Mouse (Mus musculus): ENCODE results near the gene Tmem106c. TPM values are rescaled to one million over a fixed set of nuclear protein-coding genes. Genes with fewer than 3 reads are reported as not detected.

Gene Tmem106c
- polyA plus RNA-seq, 1 experiment from 2014 or later: 53.6 TPM

DNA sequence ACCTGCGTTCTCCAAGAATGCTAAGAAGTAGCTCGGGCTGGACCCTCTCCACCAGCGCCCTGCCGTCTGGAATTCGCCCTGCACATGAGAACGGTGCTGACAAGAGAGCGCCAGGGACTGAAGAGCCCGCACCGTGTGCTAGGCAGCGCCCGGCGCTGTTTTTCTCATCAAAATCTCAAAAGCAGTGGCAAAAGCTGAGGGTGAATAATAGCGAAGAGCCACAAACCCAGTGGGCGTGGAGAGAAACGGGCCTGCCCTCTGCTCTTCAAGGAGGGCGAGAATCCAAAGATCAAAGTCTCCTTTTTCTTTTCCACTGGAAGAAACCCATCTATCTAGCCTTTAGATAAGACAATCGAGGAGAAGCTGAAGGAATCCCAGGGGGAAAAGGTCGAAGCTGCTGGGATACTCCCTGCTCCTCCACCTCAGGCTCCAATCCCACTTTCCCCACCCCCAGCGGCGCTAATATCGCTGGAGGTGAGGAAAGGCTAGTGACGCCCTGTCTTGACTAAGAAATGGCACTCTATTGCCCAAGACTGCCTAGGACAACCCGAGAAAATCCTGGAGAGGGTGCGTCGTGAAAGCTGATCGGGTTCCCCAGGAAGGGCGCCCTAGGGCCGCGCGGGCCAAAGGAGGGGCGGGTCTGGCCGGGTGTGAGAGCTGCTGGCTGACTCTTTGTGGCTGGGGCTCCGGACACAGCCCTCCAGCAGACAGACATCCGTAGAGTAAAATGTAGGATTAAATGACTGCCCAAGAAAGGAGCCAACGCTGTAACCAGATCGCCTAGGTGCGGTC lies 37.5 kb downstream of the Tmem106c start:
- Histone ChIP-seq H3K4me1 (ENCODE audit: control insufficient read depth, insufficient read depth, low read length) (peaks cover 36% of the 10 kb centered on the region), H3K9me3 (ENCODE audit: control insufficient read depth, low read length) (no peaks in the 10 kb centered on the region), H3K27ac (ENCODE audit: low read depth, low read length) (peak overlapping the region; percentile 67), H3K9ac (replicated peaks; ENCODE audit: low read depth, low read length) (peak overlapping the region; percentile 53), H3K4me3 (ENCODE audit: low read depth, low read length) (peak overlapping the region; percentile 36), H3K27me3 (ENCODE audit: control insufficient read depth, insufficient read depth, low read length) (peaks cover 5% of the 10 kb centered on the region), H3K36me3 (ENCODE audit: control insufficient read depth, insufficient read depth, low read length) (no peaks in the 10 kb centered on the region), H3K4me2 (ENCODE audit: low read depth, low read length) (peak overlapping the region; percentile 86)
- peak; percentile 3; the same call in 1 of the 2 replicates for ATAC-seq (ENCODE audit: low read depth)
- 1% methylated on average over 37 of the region's 37 CpGs for WGBS

GRCm38 (mm10) chr15:98002113-98002990 lies 38.4 kb downstream of the Tmem106c start:
- Histone ChIP-seq H3K9ac (replicated peaks; ENCODE audit: low read depth, low read length) (peak overlapping the region; percentile 53), H3K4me3 (ENCODE audit: low read depth, low read length) (peak overlapping the region; percentile 36), H3K27me3 (ENCODE audit: control insufficient read depth, insufficient read depth, low read length) (peaks cover 5% of the 10 kb centered on the region), H3K9me3 (ENCODE audit: control insufficient read depth, low read length) (no peaks in the 10 kb centered on the region), H3K36me3 (ENCODE audit: control insufficient read depth, insufficient read depth, low read length) (no peaks in the 10 kb centered on the region), H3K4me1 (ENCODE audit: control insufficient read depth, insufficient read depth, low read length) (peaks cover 36% of the 10 kb centered on the region), H3K4me2 (ENCODE audit: low read depth, low read length) (peak overlapping the region; percentile 86), H3K27ac (ENCODE audit: low read depth, low read length) (peak overlapping the region; percentile 67)
- peak; percentile 56 for ATAC-seq (ENCODE audit: low read depth)
- WGBS: 1% methylated on average over 40 of the region's 42 CpGs

GRCm38 (mm10) chr15:98002991-98003821 lies 39.2 kb downstream of the Tmem106c start:
- peak overlapping the region; percentile 22; the same call in 1 of the 2 replicates for H3K27ac ChIP-seq (ENCODE audit: low read depth, low read length)
- no peaks in the 10 kb centered on the region for H3K9me3 ChIP-seq (ENCODE audit: control insufficient read depth, low read length)
- no peak overlapping the region; the same call in 1 of the 2 replicates for H3K9ac ChIP-seq (replicated peaks; ENCODE audit: low read depth, low read length)
- WGBS: 1% methylated on average over 42 of the region's 42 CpGs
- no peaks in the 10 kb centered on the region for H3K36me3 ChIP-seq (ENCODE audit: control insufficient read depth, insufficient read depth, low read length)
- peak overlapping the region; percentile 36 for H3K4me3 ChIP-seq (ENCODE audit: low read depth, low read length)
- ATAC-seq (ENCODE audit: low read depth): no peak
- peaks cover 5% of the 10 kb centered on the region for H3K27me3 ChIP-seq (ENCODE audit: control insufficient read depth, insufficient read depth, low read length)
- peak overlapping the region; percentile 86 for H3K4me2 ChIP-seq (ENCODE audit: low read depth, low read length)
- peaks cover 33% of the 10 kb centered on the region for H3K4me1 ChIP-seq (ENCODE audit: control insufficient read depth, insufficient read depth, low read length)

DNA sequence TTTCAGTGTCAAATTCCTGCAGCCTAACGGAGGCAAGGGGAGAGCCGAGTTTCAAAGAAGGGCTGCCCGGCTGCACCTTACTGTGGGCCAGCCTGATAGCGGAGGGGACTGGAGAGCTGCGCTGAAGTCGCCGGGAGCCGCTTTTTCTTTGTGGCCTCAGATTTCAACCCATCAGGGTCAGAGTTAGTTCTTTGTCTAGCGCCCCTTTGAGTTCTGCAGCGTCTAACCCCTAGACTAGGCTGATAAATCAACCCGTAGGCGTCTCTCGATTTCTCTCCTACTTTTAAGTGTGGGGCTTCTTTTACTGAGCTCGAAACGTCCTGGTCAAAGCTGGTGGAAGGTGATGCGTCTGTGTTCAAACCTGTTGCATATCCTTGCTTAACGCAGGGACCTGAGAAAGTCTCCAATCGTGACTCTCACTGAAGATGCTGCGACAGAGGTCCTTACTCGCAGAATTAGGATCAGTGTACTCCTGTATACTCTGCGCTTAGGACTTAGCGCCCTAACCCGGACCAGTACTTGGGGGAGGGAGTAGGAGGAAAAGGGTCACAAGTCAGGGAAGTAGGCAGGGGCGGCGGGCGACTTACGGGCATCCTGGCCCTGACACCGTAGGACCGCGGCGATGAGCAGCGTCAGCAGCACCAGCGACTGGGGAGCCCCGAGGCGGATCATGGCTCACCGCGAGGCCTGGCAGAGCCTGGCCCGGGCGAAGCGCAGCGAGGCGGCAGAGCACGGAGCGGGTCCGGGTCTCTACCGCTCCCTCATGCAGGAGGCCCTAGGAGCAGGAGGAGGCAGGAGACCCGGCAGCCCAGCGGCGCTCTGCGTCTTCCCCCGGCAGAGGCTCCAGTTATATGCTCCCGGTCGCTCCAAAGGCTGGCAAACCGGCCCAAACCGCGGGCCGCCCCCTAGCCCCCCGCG lies 40.1 kb downstream of the Tmem106c start, which contains the start of gene Col2a1:
Gene Col2a1, minus strand, starts transcription at position 874 of the 918 bp plus-strand sequence.
- Histone ChIP-seq H3K9me3 (ENCODE audit: control insufficient read depth, low read length) (no peaks in the 10 kb centered on the region), H3K27me3 (ENCODE audit: control insufficient read depth, insufficient read depth, low read length) (peaks cover 5% of the 10 kb centered on the region), H3K4me1 (ENCODE audit: control insufficient read depth, insufficient read depth, low read length) (peaks cover 33% of the 10 kb centered on the region), H3K27ac (ENCODE audit: low read depth, low read length) (peak within 1 kb of the TSS; percentile 22; the same call in 1 of the 2 replicates), H3K4me3 (ENCODE audit: low read depth, low read length) (peak within 1 kb of the TSS; percentile 36), H3K9ac (replicated peaks; ENCODE audit: low read depth, low read length) (peak within 1 kb of the TSS; percentile 32), H3K36me3 (ENCODE audit: control insufficient read depth, insufficient read depth, low read length) (no peaks in the 10 kb centered on the region), H3K4me2 (ENCODE audit: low read depth, low read length) (peak within 1 kb of the TSS; percentile 86)
- under 1% methylated on average over 59 of the region's 59 CpGs for WGBS
- 0 out of 2 replicates have a peak, but pooled peaks have one; percentile 49 for ATAC-seq (ENCODE audit: low read depth)

DNA sequence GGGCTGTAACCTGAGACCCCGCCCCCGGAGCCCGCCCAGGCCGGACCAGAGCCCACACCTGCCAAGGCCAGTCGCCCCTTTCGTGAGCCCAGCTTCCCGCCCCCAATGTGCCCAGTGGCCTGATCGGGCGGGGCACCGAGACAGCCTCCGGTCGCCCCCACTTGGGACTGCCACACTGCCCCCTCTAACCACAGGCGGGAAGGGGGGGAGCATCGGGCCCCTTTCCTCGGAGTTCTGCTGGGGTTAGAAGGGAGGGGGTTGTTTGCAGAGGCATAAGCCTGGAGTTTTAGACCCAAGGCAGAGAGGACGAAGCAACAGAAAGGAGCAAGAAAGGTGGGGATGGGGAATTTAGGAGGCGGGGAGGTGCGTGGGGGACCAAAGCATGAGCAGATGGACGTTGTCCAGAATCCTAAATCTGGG lies 40.8 kb downstream of the Tmem106c start:
- H3K27ac ChIP-seq (ENCODE audit: low read depth, low read length): no peak overlapping the region
- peaks cover 5% of the 10 kb centered on the region for H3K27me3 ChIP-seq (ENCODE audit: control insufficient read depth, insufficient read depth, low read length)
- ATAC-seq (ENCODE audit: low read depth): 0 out of 2 replicates have a peak, but pooled peaks have one; percentile 16
- peaks cover 28% of the 10 kb centered on the region for H3K4me1 ChIP-seq (ENCODE audit: control insufficient read depth, insufficient read depth, low read length)
- WGBS: 1% methylated on average over 19 of the region's 19 CpGs
- H3K4me2 ChIP-seq (ENCODE audit: low read depth, low read length): peak overlapping the region; percentile 86
- H3K9ac ChIP-seq (replicated peaks; ENCODE audit: low read depth, low read length): peak overlapping the region; percentile 32
- no peaks in the 10 kb centered on the region for H3K36me3 ChIP-seq (ENCODE audit: control insufficient read depth, insufficient read depth, low read length)
- H3K9me3 ChIP-seq (ENCODE audit: control insufficient read depth, low read length): no peaks in the 10 kb centered on the region
- H3K4me3 ChIP-seq (ENCODE audit: low read depth, low read length): peak overlapping the region; percentile 36

DNA sequence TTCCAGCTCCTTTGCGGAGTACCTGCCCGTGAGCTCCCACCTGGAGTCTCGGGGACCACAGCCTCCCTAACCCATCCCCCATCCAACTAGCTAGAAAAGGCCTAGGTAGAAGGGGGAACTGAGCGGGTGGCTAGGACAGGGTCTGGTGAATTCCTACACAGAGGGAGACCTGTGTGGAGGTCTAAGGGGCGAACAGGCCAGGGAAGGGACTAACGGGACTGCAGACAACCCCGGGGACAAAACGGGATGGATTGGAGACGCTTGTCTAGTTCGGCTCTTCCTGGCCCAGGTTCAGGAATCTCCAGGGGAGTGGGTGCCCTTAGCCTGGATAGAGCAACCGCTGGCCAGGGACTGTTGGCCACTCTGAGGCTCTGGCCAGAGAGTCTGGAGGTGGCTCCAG lies 41.2 kb downstream of the Tmem106c start:
- Histone ChIP-seq H3K4me1 (ENCODE audit: control insufficient read depth, insufficient read depth, low read length) (peaks cover 25% of the 10 kb centered on the region), H3K36me3 (ENCODE audit: control insufficient read depth, insufficient read depth, low read length) (no peaks in the 10 kb centered on the region), H3K27ac (ENCODE audit: low read depth, low read length) (no peak overlapping the region), H3K9me3 (ENCODE audit: control insufficient read depth, low read length) (no peaks in the 10 kb centered on the region), H3K27me3 (ENCODE audit: control insufficient read depth, insufficient read depth, low read length) (peaks cover 5% of the 10 kb centered on the region), H3K4me2 (ENCODE audit: low read depth, low read length) (peak overlapping the region; percentile 86; the same call in 1 of the 2 replicates), H3K9ac (replicated peaks; ENCODE audit: low read depth, low read length) (no peak overlapping the region), H3K4me3 (ENCODE audit: low read depth, low read length) (peak overlapping the region; percentile 36; the same call in 1 of the 2 replicates)
- no peak for ATAC-seq (ENCODE audit: low read depth)
- WGBS: 15% methylated on average over 11 of the region's 11 CpGs

GRCm38 (mm10) chr15:98012810-98013209 lies 48.8 kb downstream of the Tmem106c start:
- 61% methylated on average over 6 of the region's 6 CpGs for WGBS
- no peaks in the 10 kb centered on the region for H3K9me3 ChIP-seq (ENCODE audit: control insufficient read depth, low read length)

More at GRCm38 (mm10) chr15:98012810-98013209, 48.8 kb downstream of the Tmem106c start:
- no peaks in the 10 kb centered on the region for H3K4me1 ChIP-seq (ENCODE audit: control insufficient read depth, insufficient read depth, low read length)
- ATAC-seq (ENCODE audit: low read depth): no peak
- H3K4me2 ChIP-seq (ENCODE audit: low read depth, low read length): no peak overlapping the region
- H3K4me3 ChIP-seq (ENCODE audit: low read depth, low read length): no peak overlapping the region
- no peak overlapping the region for H3K27ac ChIP-seq (ENCODE audit: low read depth, low read length)
- no peaks in the 10 kb centered on the region for H3K27me3 ChIP-seq (ENCODE audit: control insufficient read depth, insufficient read depth, low read length)
- no peak overlapping the region for H3K9ac ChIP-seq (replicated peaks; ENCODE audit: low read depth, low read length)
- H3K36me3 ChIP-seq (ENCODE audit: control insufficient read depth, insufficient read depth, low read length): no peaks in the 10 kb centered on the region

Data from neural tube, embryonic 14.5 days (tissue).